Mouse (Mus musculus) lung, postnatal 14 days (tissue): ENCODE results near the gene 4930539E08Rik.

ENCODE experiments used
- DNase-seq: peaks from one replicate; pipeline ENCODE4 v3.0.0; 2021

4930539E08Rik gene

GRCm38 (mm10) chr17:28929369-28929768 is 14.2 kb upstream of the 4930539E08Rik start:
- no peak for DNase-seq

- DNase-seq = no peak
These were observed 12.9 kb upstream of the 4930539E08Rik start for GRCm38 (mm10) chr17:28928004-28928403.

- DNase-seq = peak; percentile 67
These were observed 11.9 kb upstream of the 4930539E08Rik start for GRCm38 (mm10) chr17:28926866-28927635.

- DNase-seq = peak; percentile 87
These were observed 11.3 kb upstream of the 4930539E08Rik start for GRCm38 (mm10) chr17:28926380-28926779.

- no peak for DNase-seq
These were observed 10.0 kb upstream of the 4930539E08Rik start for GRCm38 (mm10) chr17:28924957-28925595.

GRCm38 (mm10) chr17:28922096-28922495 is 7.0 kb upstream of the 4930539E08Rik start:
- DNase-seq = no peak

GRCm38 (mm10) chr17:28921086-28921485 is 6.0 kb upstream of the 4930539E08Rik start:
- no peak for DNase-seq

GRCm38 (mm10) chr17:28916520-28916919 is 1.4 kb upstream of the 4930539E08Rik start:
- no peak for DNase-seq

GRCm38 (mm10) chr17:28913940-28914339 is 1.2 kb downstream of the 4930539E08Rik start:
- DNase-seq = no peak

GRCm38 (mm10) chr17:28913200-28913599 is 1.9 kb downstream of the 4930539E08Rik start:
- DNase-seq = peak; percentile 35

- DNase-seq = no peak
These were observed 5.0 kb downstream of the 4930539E08Rik start for GRCm38 (mm10) chr17:28910139-28910538.

GRCm38 (mm10) chr17:28909252-28909941 is 5.7 kb downstream of the 4930539E08Rik start:
- DNase-seq = peak; percentile 62

GRCm38 (mm10) chr17:28907959-28908358 is 7.2 kb downstream of the 4930539E08Rik start:
- no peak for DNase-seq

- no peak for DNase-seq
These were observed 9.7 kb downstream of the 4930539E08Rik start for GRCm38 (mm10) chr17:28905377-28905916.

GRCm38 (mm10) chr17:28904546-28905376 is 10.4 kb downstream of the 4930539E08Rik start:
- DNase-seq = peak; percentile 77

- no peak for DNase-seq
These were observed 13.6 kb downstream of the 4930539E08Rik start for GRCm38 (mm10) chr17:28901559-28901958.

GRCm38 (mm10) chr17:28899427-28899826 is 15.7 kb downstream of the 4930539E08Rik start:
- DNase-seq = no peak

- DNase-seq = no peak
These were observed 16.9 kb downstream of the 4930539E08Rik start for GRCm38 (mm10) chr17:28898249-28898648.

- DNase-seq = no peak
These were observed 17.3 kb downstream of the 4930539E08Rik start for GRCm38 (mm10) chr17:28897817-28898216.

GRCm38 (mm10) chr17:28896095-28896780 is 18.9 kb downstream of the 4930539E08Rik start:
- no peak for DNase-seq

- DNase-seq = no peak
These were observed 19.8 kb downstream of the 4930539E08Rik start for GRCm38 (mm10) chr17:28895217-28895875.
